Mouse (Mus musculus): ENCODE data around the gene Ssh3. TPM values are rescaled to one million over a fixed set of nuclear protein-coding genes. Genes with fewer than 3 reads are reported as not detected.

Ssh3 gene
- total and polyA plus RNA-seq, 3 experiments = 0.30 to 5.8 (median 2.3) TPM

- H3K9me3 ChIP-seq (replicated peaks) = no peaks in the 10 kb centered on the region
- H3K4me1 ChIP-seq (ENCODE audit: insufficient read depth, low read depth, low read length) = peaks cover 30% of the 10 kb centered on the region
- TF ChIP-seq CTCF (IDR thresholded peaks at IDR 0.05; ENCODE audit: low read depth, low read length) (no peak), POLR2AphosphoS5 (IDR thresholded peaks at IDR 0.05; ENCODE audit: insufficient replicate concordance, low read depth, low read length) (no peak), TAL1 (conservative IDR thresholded peaks at IDR 0.05; ENCODE audit: low read depth, low read length) (no peak), GATA1 (IDR thresholded peaks at IDR 0.05; ENCODE audit: borderline replicate concordance, low read length) (no peak), GATA2 (IDR thresholded peaks at IDR 0.05; ENCODE audit: borderline replicate concordance, low read depth, low read length) (no peak)
- no peaks in the 10 kb centered on the region for H3K36me3 ChIP-seq (replicated peaks)
- H3K27me3 ChIP-seq (ENCODE audit: insufficient read depth, low read length) = peaks cover 51% of the 10 kb centered on the region
- H3K4me3 ChIP-seq (ENCODE audit: low read depth, low read length) = no peak overlapping the region
- DNase-seq (ENCODE audit: low spot score) (no peak), ATAC-seq (ENCODE audit: extremely low read depth, insufficient number of reproducible peaks, low FRiP score, poor library complexity, severe bottlenecking) (no peak)
Measured at GRCm38 (mm10) chr19:4226779-4227178, 42.2 kb downstream of the Ssh3 start.

- peaks cover 71% of the 10 kb centered on the region for H3K27me3 ChIP-seq (ENCODE audit: insufficient read depth, low read length)
Measured at GRCm38 (mm10) chr19:4222165-4222564, 46.8 kb downstream of the Ssh3 start.

GRCm38 (mm10) chr19:4220957-4221743, 47.8 kb downstream of the Ssh3 start:
- ATAC-seq (ENCODE audit: extremely low read depth, insufficient number of reproducible peaks, low FRiP score, poor library complexity, severe bottlenecking) = no peak
- DNase-seq (ENCODE audit: low spot score) = no peak
- no peak for TF ChIP-seq TAL1 (conservative IDR thresholded peaks at IDR 0.05; ENCODE audit: low read depth, low read length)
- TF ChIP-seq CTCF (IDR thresholded peaks at IDR 0.05; ENCODE audit: low read depth, low read length) = no peak
- no peak for TF ChIP-seq GATA2 (IDR thresholded peaks at IDR 0.05; ENCODE audit: borderline replicate concordance, low read depth, low read length)
- TF ChIP-seq GATA1 (IDR thresholded peaks at IDR 0.05; ENCODE audit: borderline replicate concordance, low read length) = no peak
- TF ChIP-seq POLR2AphosphoS5 (IDR thresholded peaks at IDR 0.05; ENCODE audit: insufficient replicate concordance, low read depth, low read length) = no peak
- peaks cover 33% of the 10 kb centered on the region for H3K4me1 ChIP-seq (ENCODE audit: insufficient read depth, low read depth, low read length)
- no peaks in the 10 kb centered on the region for H3K9me3 ChIP-seq (replicated peaks)
- H3K4me3 ChIP-seq (ENCODE audit: low read depth, low read length) = peak overlapping the region; percentile 25; the same call in 1 of the 2 replicates
- no peaks in the 10 kb centered on the region for H3K36me3 ChIP-seq (replicated peaks)
- peaks cover 74% of the 10 kb centered on the region for H3K27me3 ChIP-seq (ENCODE audit: insufficient read depth, low read length)

More at GRCm38 (mm10) chr19:4222165-4222564, 46.8 kb downstream of the Ssh3 start:
- ATAC-seq (ENCODE audit: extremely low read depth, insufficient number of reproducible peaks, low FRiP score, poor library complexity, severe bottlenecking) = no peak
- no peak overlapping the region for H3K4me3 ChIP-seq (ENCODE audit: low read depth, low read length)
- no peaks in the 10 kb centered on the region for H3K36me3 ChIP-seq (replicated peaks)
- no peak for DNase-seq (ENCODE audit: low spot score)
- H3K4me1 ChIP-seq (ENCODE audit: insufficient read depth, low read depth, low read length) = peaks cover 31% of the 10 kb centered on the region
- no peaks in the 10 kb centered on the region for H3K9me3 ChIP-seq (replicated peaks)
- TF ChIP-seq TAL1 (conservative IDR thresholded peaks at IDR 0.05; ENCODE audit: low read depth, low read length) (no peak), GATA1 (IDR thresholded peaks at IDR 0.05; ENCODE audit: borderline replicate concordance, low read length) (no peak), POLR2AphosphoS5 (IDR thresholded peaks at IDR 0.05; ENCODE audit: insufficient replicate concordance, low read depth, low read length) (no peak), GATA2 (IDR thresholded peaks at IDR 0.05; ENCODE audit: borderline replicate concordance, low read depth, low read length) (no peak), CTCF (IDR thresholded peaks at IDR 0.05; ENCODE audit: low read depth, low read length) (no peak)

- H3K9me3 ChIP-seq (replicated peaks) = no peaks in the 10 kb centered on the region
- H3K27me3 ChIP-seq (ENCODE audit: insufficient read depth, low read length) = peaks cover 77% of the 10 kb centered on the region
- peaks cover 37% of the 10 kb centered on the region for H3K4me1 ChIP-seq (ENCODE audit: insufficient read depth, low read depth, low read length)
- H3K4me3 ChIP-seq (ENCODE audit: low read depth, low read length) = peak overlapping the region; percentile 25; the same call in 1 of the 2 replicates
- no peaks in the 10 kb centered on the region for H3K36me3 ChIP-seq (replicated peaks)
- DNase-seq (ENCODE audit: low spot score) (no peak), ATAC-seq (ENCODE audit: extremely low read depth, insufficient number of reproducible peaks, low FRiP score, poor library complexity, severe bottlenecking) (no peak)
- TF ChIP-seq CTCF (IDR thresholded peaks at IDR 0.05; ENCODE audit: low read depth, low read length) (no peak), GATA2 (IDR thresholded peaks at IDR 0.05; ENCODE audit: borderline replicate concordance, low read depth, low read length) (no peak), GATA1 (IDR thresholded peaks at IDR 0.05; ENCODE audit: borderline replicate concordance, low read length) (no peak), TAL1 (conservative IDR thresholded peaks at IDR 0.05; ENCODE audit: low read depth, low read length) (no peak), POLR2AphosphoS5 (IDR thresholded peaks at IDR 0.05; ENCODE audit: insufficient replicate concordance, low read depth, low read length) (no peak)
Measured at GRCm38 (mm10) chr19:4220416-4220815, 48.6 kb downstream of the Ssh3 start.

- TF ChIP-seq TAL1 (conservative IDR thresholded peaks at IDR 0.05; ENCODE audit: low read depth, low read length) (no peak), GATA2 (IDR thresholded peaks at IDR 0.05; ENCODE audit: borderline replicate concordance, low read depth, low read length) (no peak), CTCF (IDR thresholded peaks at IDR 0.05; ENCODE audit: low read depth, low read length) (no peak), GATA1 (IDR thresholded peaks at IDR 0.05; ENCODE audit: borderline replicate concordance, low read length) (no peak), POLR2AphosphoS5 (IDR thresholded peaks at IDR 0.05; ENCODE audit: insufficient replicate concordance, low read depth, low read length) (no peak)
- H3K9me3 ChIP-seq (replicated peaks) = no peaks in the 10 kb centered on the region
- peaks cover 78% of the 10 kb centered on the region for H3K27me3 ChIP-seq (ENCODE audit: insufficient read depth, low read length)
- DNase-seq (ENCODE audit: low spot score) = no peak
- peaks cover 40% of the 10 kb centered on the region for H3K4me1 ChIP-seq (ENCODE audit: insufficient read depth, low read depth, low read length)
- H3K36me3 ChIP-seq (replicated peaks) = no peaks in the 10 kb centered on the region
- ATAC-seq (ENCODE audit: extremely low read depth, insufficient number of reproducible peaks, low FRiP score, poor library complexity, severe bottlenecking) = no peak
- H3K4me3 ChIP-seq (ENCODE audit: low read depth, low read length) = no peak overlapping the region; the same call in 1 of the 2 replicates
Measured at GRCm38 (mm10) chr19:4219943-4220342, 49.0 kb downstream of the Ssh3 start.

GRCm38 (mm10) chr19:4218784-4219183, 50.2 kb downstream of the Ssh3 start:
- Histone ChIP-seq H3K9me3 (replicated peaks) (no peaks in the 10 kb centered on the region), H3K27me3 (ENCODE audit: insufficient read depth, low read length) (peaks cover 84% of the 10 kb centered on the region), H3K4me3 (ENCODE audit: low read depth, low read length) (no peak overlapping the region), H3K4me1 (ENCODE audit: insufficient read depth, low read depth, low read length) (peaks cover 51% of the 10 kb centered on the region), H3K36me3 (replicated peaks) (no peaks in the 10 kb centered on the region)
- ATAC-seq (ENCODE audit: extremely low read depth, insufficient number of reproducible peaks, low FRiP score, poor library complexity, severe bottlenecking) (no peak), DNase-seq (ENCODE audit: low spot score) (no peak)
- TF ChIP-seq GATA1 (IDR thresholded peaks at IDR 0.05; ENCODE audit: borderline replicate concordance, low read length) (no peak), CTCF (IDR thresholded peaks at IDR 0.05; ENCODE audit: low read depth, low read length) (no peak), POLR2AphosphoS5 (IDR thresholded peaks at IDR 0.05; ENCODE audit: insufficient replicate concordance, low read depth, low read length) (no peak), TAL1 (conservative IDR thresholded peaks at IDR 0.05; ENCODE audit: low read depth, low read length) (no peak), GATA2 (IDR thresholded peaks at IDR 0.05; ENCODE audit: borderline replicate concordance, low read depth, low read length) (no peak)
